Mouse (Mus musculus): ENCODE measurements around the gene Pheta1. TPM values are rescaled to one million over a fixed set of nuclear protein-coding genes. Genes with fewer than 3 reads are reported as not detected.
A peak's percentile ranks its signal among the peaks of the same experiment; 100 is the strongest.

Pheta1 gene
- polyA plus RNA-seq, 1 experiment from 2014 or later: 47.1 TPM

- Histone ChIP-seq H3K4me1 (peaks cover 36% of the 10 kb centered on the region), H3K4me2 (replicated peaks) (peak overlapping the region; percentile 67), H3K27ac (no peak overlapping the region), H3K9me3 (no peaks in the 10 kb centered on the region), H3K36me3 (peaks cover 37% of the 10 kb centered on the region), H3K4me3 (peak overlapping the region; percentile 89), H3K9ac (peak overlapping the region; percentile 88), H3K27me3 (replicated peaks) (peaks cover 8% of the 10 kb centered on the region; the same call in 1 of the 2 replicates)
- ATAC-seq (ENCODE audit: low FRiP score, low read depth): no peak
- 45% methylated on average over 20 of the region's 20 CpGs for WGBS
Observed at GRCm38 (mm10) chr5:121849478-121850349, 930 bp downstream of the Pheta1 start.

GRCm38 (mm10) chr5:121853368-121854051, 4.7 kb downstream of the Pheta1 start:
- 87% methylated on average over 9 of the region's 9 CpGs for WGBS
- Histone ChIP-seq H3K9me3 (no peaks in the 10 kb centered on the region), H3K4me2 (replicated peaks) (no peak overlapping the region), H3K9ac (no peak overlapping the region), H3K4me1 (peaks cover 29% of the 10 kb centered on the region), H3K27me3 (replicated peaks) (no peaks in the 10 kb centered on the region), H3K36me3 (peaks cover 37% of the 10 kb centered on the region), H3K27ac (no peak overlapping the region), H3K4me3 (no peak overlapping the region)
- no peak for ATAC-seq (ENCODE audit: low FRiP score, low read depth)

- Histone ChIP-seq H3K4me2 (replicated peaks) (no peak overlapping the region), H3K9ac (no peak overlapping the region), H3K4me1 (peaks cover 25% of the 10 kb centered on the region), H3K27ac (no peak overlapping the region), H3K9me3 (no peaks in the 10 kb centered on the region), H3K36me3 (peaks cover 37% of the 10 kb centered on the region), H3K27me3 (replicated peaks) (no peaks in the 10 kb centered on the region), H3K4me3 (no peak overlapping the region)
- ATAC-seq (ENCODE audit: low FRiP score, low read depth): no peak
- 72% methylated on average over 10 of the region's 10 CpGs for WGBS
Observed at GRCm38 (mm10) chr5:121854768-121855167, 6.0 kb downstream of the Pheta1 start.

GRCm38 (mm10) chr5:121856740-121857139, 8.0 kb downstream of the Pheta1 start:
- 86% methylated on average over 11 of the region's 11 CpGs for WGBS
- Histone ChIP-seq H3K4me1 (peaks cover 12% of the 10 kb centered on the region; the same call in 1 of the 2 replicates), H3K36me3 (peaks cover 44% of the 10 kb centered on the region)

GRCm38 (mm10) chr5:121858427-121858826, 9.6 kb downstream of the Pheta1 start:
- Histone ChIP-seq H3K27ac (no peak overlapping the region), H3K9me3 (peaks cover 8% of the 10 kb centered on the region; the same call in 1 of the 2 replicates), H3K4me1 (peaks cover 10% of the 10 kb centered on the region; the same call in 1 of the 2 replicates), H3K4me3 (no peak overlapping the region), H3K36me3 (peaks cover 30% of the 10 kb centered on the region), H3K9ac (no peak overlapping the region), H3K27me3 (replicated peaks) (no peaks in the 10 kb centered on the region), H3K4me2 (replicated peaks) (no peak overlapping the region)
- WGBS: 91% methylated on average over 12 of the region's 12 CpGs
- ATAC-seq (ENCODE audit: low FRiP score, low read depth): no peak

More at GRCm38 (mm10) chr5:121856740-121857139, 8.0 kb downstream of the Pheta1 start:
- Histone ChIP-seq H3K4me2 (replicated peaks) (no peak overlapping the region), H3K4me3 (no peak overlapping the region), H3K27me3 (replicated peaks) (no peaks in the 10 kb centered on the region), H3K27ac (no peak overlapping the region), H3K9ac (no peak overlapping the region), H3K9me3 (peaks cover 8% of the 10 kb centered on the region; the same call in 1 of the 2 replicates)
- no peak for ATAC-seq (ENCODE audit: low FRiP score, low read depth)

- WGBS: 53% methylated on average over 5 of the region's 5 CpGs
- Histone ChIP-seq H3K9ac (no peak overlapping the region), H3K27me3 (replicated peaks) (no peaks in the 10 kb centered on the region), H3K9me3 (peaks cover 8% of the 10 kb centered on the region; the same call in 1 of the 2 replicates), H3K4me1 (no peaks in the 10 kb centered on the region), H3K4me3 (no peak overlapping the region), H3K27ac (no peak overlapping the region), H3K36me3 (peaks cover 18% of the 10 kb centered on the region), H3K4me2 (replicated peaks) (no peak overlapping the region)
- no peak for ATAC-seq (ENCODE audit: low FRiP score, low read depth)
Observed at GRCm38 (mm10) chr5:121861964-121862363, 13.2 kb downstream of the Pheta1 start.

- no peak for ATAC-seq (ENCODE audit: low FRiP score, low read depth)
- WGBS: 14% methylated on average over 3 of the region's 11 CpGs
- Histone ChIP-seq H3K4me2 (replicated peaks) (no peak overlapping the region), H3K27ac (no peak overlapping the region), H3K9ac (no peak overlapping the region), H3K4me1 (no peaks in the 10 kb centered on the region), H3K27me3 (replicated peaks) (no peaks in the 10 kb centered on the region), H3K9me3 (peaks cover 8% of the 10 kb centered on the region; the same call in 1 of the 2 replicates), H3K4me3 (no peak overlapping the region), H3K36me3 (peaks cover 31% of the 10 kb centered on the region)
Observed at GRCm38 (mm10) chr5:121864330-121864729, 15.5 kb downstream of the Pheta1 start.

- H3K9ac ChIP-seq: 0 out of 2 replicates have a peak overlapping the region, but pooled peaks have one; percentile 26
- no peak overlapping the region for H3K27ac ChIP-seq
- no peaks in the 10 kb centered on the region for H3K4me1 ChIP-seq
- H3K4me2 ChIP-seq (replicated peaks): no peak overlapping the region
- WGBS: 77% methylated on average over 5 of the region's 5 CpGs
- H3K36me3 ChIP-seq: peaks cover 22% of the 10 kb centered on the region
- no peak for ATAC-seq (ENCODE audit: low FRiP score, low read depth)
- H3K4me3 ChIP-seq: no peak overlapping the region
- H3K27me3 ChIP-seq (replicated peaks): no peaks in the 10 kb centered on the region
- no peaks in the 10 kb centered on the region for H3K9me3 ChIP-seq
Observed at GRCm38 (mm10) chr5:121867963-121868362, 19.2 kb downstream of the Pheta1 start.

- WGBS: 82% methylated on average over 6 of the region's 6 CpGs
- Histone ChIP-seq H3K9ac (no peak overlapping the region), H3K4me2 (replicated peaks) (no peak overlapping the region), H3K9me3 (no peaks in the 10 kb centered on the region), H3K4me3 (no peak overlapping the region), H3K36me3 (peaks cover 37% of the 10 kb centered on the region), H3K27me3 (replicated peaks) (no peaks in the 10 kb centered on the region), H3K4me1 (no peaks in the 10 kb centered on the region), H3K27ac (no peak overlapping the region)
- no peak for ATAC-seq (ENCODE audit: low FRiP score, low read depth)
Observed at GRCm38 (mm10) chr5:121870832-121871231, 22.0 kb downstream of the Pheta1 start.

- ATAC-seq (ENCODE audit: low FRiP score, low read depth): no peak
- Histone ChIP-seq H3K4me3 (no peak overlapping the region), H3K9ac (no peak overlapping the region), H3K27me3 (replicated peaks) (no peaks in the 10 kb centered on the region), H3K36me3 (peaks cover 44% of the 10 kb centered on the region), H3K4me2 (replicated peaks) (no peak overlapping the region), H3K27ac (no peak overlapping the region), H3K9me3 (no peaks in the 10 kb centered on the region), H3K4me1 (no peaks in the 10 kb centered on the region)
- WGBS: 88% methylated on average over 13 of the region's 13 CpGs
Observed at GRCm38 (mm10) chr5:121871515-121872030, 22.8 kb downstream of the Pheta1 start.

GRCm38 (mm10) chr5:121872158-121872557, 23.4 kb downstream of the Pheta1 start:
- 8% methylated on average over 4 of the region's 4 CpGs for WGBS
- H3K27ac ChIP-seq: no peak overlapping the region
- H3K27me3 ChIP-seq (replicated peaks): no peaks in the 10 kb centered on the region
- ATAC-seq (ENCODE audit: low FRiP score, low read depth): 0 out of 2 replicates have a peak, but pooled peaks have one; percentile 37
- no peaks in the 10 kb centered on the region for H3K9me3 ChIP-seq
- no peak overlapping the region for H3K4me2 ChIP-seq (replicated peaks)
- H3K4me1 ChIP-seq: no peaks in the 10 kb centered on the region
- no peak overlapping the region for H3K9ac ChIP-seq
- H3K36me3 ChIP-seq: peaks cover 47% of the 10 kb centered on the region
- H3K4me3 ChIP-seq: no peak overlapping the region

GRCm38 (mm10) chr5:121875041-121875440, 26.3 kb downstream of the Pheta1 start:
- 88% methylated on average over 12 of the region's 12 CpGs for WGBS
- H3K36me3 ChIP-seq: peaks cover 38% of the 10 kb centered on the region
- ATAC-seq (ENCODE audit: low FRiP score, low read depth): no peak
- H3K4me2 ChIP-seq (replicated peaks): no peak overlapping the region
- no peaks in the 10 kb centered on the region for H3K4me1 ChIP-seq
- H3K4me3 ChIP-seq: no peak overlapping the region
- H3K9ac ChIP-seq: no peak overlapping the region
- no peaks in the 10 kb centered on the region for H3K27me3 ChIP-seq (replicated peaks)
- no peaks in the 10 kb centered on the region for H3K9me3 ChIP-seq
- H3K27ac ChIP-seq: no peak overlapping the region

Data from neural tube, embryonic 12.5 days (tissue).